Mouse (Mus musculus) myocyte (in vitro differentiated cells): ENCODE measurements around the gene Mapkapk2.

Experiments
- CEBPB ChIP-seq: IDR thresholded peaks from 2 replicates; pipeline ENCODE4 v1.6.1; 2011; ENCODE audit warnings: mild to moderate bottlenecking, moderate library complexity; ENCODE audit not compliant: poor library complexity, insufficient read depth, severe bottlenecking
- E2F4 ChIP-seq: IDR thresholded peaks from one replicate; pipeline ENCODE4 v1.6.1; 2011; ENCODE audit warnings: mild to moderate bottlenecking, control low read depth, moderate library complexity; ENCODE audit not compliant: insufficient read depth
- MAX ChIP-seq: IDR thresholded peaks from one replicate; pipeline ENCODE4 v1.6.1; 2011; ENCODE audit warnings: low read depth, mild to moderate bottlenecking, control low read depth
- MYOD1 ChIP-seq, 3 experiments: IDR thresholded peaks; one replicate each; pipeline ENCODE4 v1.6.1; 2011; ENCODE audit warnings: control low read depth in 2 of 3, low read depth in 2 of 3, mild to moderate bottlenecking in 2 of 3, moderate library complexity in 1 of 3; ENCODE audit not compliant: insufficient read length in 2 of 3, control insufficient read depth in 1 of 3
- MYOG ChIP-seq, 3 experiments: IDR thresholded peaks; one replicate each; pipeline ENCODE4 v1.6.1; 2011; ENCODE audit warnings: control low read depth in 2 of 3, low read depth in 2 of 3, mild to moderate bottlenecking in 2 of 3; ENCODE audit not compliant: insufficient read length in 2 of 3, control insufficient read depth in 1 of 3, insufficient read depth in 1 of 3
- POLR2A ChIP-seq: IDR thresholded peaks from one replicate; pipeline ENCODE4 v1.6.1; 2011; ENCODE audit warnings: low read depth, mild to moderate bottlenecking, control low read depth, moderate library complexity; ENCODE audit not compliant: insufficient read length
- POLR2AphosphoS2 ChIP-seq: IDR thresholded peaks from one replicate; pipeline ENCODE4 v1.6.1; 2011; ENCODE audit warnings: low read depth, control low read depth; ENCODE audit not compliant: insufficient read length
- REST ChIP-seq: IDR thresholded peaks from one replicate; pipeline ENCODE4 v1.6.1; 2011; ENCODE audit warnings: mild to moderate bottlenecking, control low read depth, moderate library complexity; ENCODE audit not compliant: insufficient read depth, insufficient read length
- SRF ChIP-seq: IDR thresholded peaks from one replicate; pipeline ENCODE4 v1.6.1; 2011; ENCODE audit warnings: low read depth; ENCODE audit not compliant: control insufficient read depth, insufficient read length
- TCF12 ChIP-seq: IDR thresholded peaks from one replicate; pipeline ENCODE4 v1.6.1; 2011; ENCODE audit warnings: mild to moderate bottlenecking, control low read depth; ENCODE audit not compliant: poor library complexity, insufficient read depth, severe bottlenecking
- TCF3 ChIP-seq: IDR thresholded peaks from one replicate; pipeline ENCODE4 v1.6.1; 2011; ENCODE audit warnings: low read depth, control low read depth; ENCODE audit not compliant: insufficient read length
- USF1 ChIP-seq: IDR thresholded peaks from one replicate; pipeline ENCODE4 v1.6.1; 2011; ENCODE audit warnings: low read depth, mild to moderate bottlenecking, control low read depth, moderate library complexity

DNA sequence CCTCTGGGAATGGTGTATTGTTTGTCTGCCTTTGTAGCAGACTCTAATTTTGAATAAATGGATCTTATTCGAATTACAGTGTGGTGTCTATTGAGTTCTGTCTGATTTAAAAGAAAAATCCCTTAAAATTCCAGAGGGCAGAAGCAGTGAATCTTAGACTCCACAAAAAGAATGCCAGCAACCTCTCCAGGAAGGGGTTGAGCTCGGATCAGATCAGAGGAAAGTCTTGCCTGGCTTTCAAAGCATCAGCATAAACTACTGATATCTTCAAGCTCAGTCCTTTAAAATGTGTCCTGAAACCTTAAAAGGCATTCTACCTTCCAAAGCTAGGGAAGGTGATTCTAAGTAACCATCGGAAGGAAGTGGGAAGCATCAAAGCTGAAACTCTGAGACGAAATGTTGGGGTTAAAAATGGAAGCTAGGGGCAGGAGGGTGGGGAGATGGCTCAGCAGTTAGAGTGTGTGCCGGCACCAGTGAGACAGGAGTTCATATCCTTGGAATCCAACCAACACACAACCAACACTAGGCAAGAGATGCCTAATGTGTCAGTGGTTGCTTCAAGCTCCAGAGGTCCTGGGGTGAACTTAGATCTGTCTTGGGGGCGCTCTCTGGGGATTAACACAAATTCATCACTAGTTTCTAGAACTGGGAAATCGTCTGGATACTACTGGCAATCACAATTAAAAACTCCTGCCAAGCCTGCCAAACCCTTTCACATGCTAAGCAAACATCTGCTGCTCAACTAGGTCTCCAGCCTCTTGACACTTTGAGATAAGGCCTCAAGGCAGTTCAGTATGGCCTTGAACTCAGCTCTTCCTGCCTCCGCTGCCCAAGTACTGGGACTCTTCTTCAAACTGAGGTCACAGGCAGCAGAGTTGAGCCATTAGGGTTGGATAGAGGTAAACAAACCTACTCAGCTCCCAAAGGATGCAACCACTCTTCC, 72.5 kb downstream of the Mapkapk2 start:
- TF ChIP-seq CEBPB (no peak), POLR2A (no peak), MAX (no peak), TCF12 (no peak), MYOD1 (IDR thresholded peaks at IDR 0.05; ENCODE audit: control insufficient read depth in 1 of 3, insufficient read length in 2 of 3, low read depth in 2 of 3) (no peak), USF1 (no peak), POLR2AphosphoS2 (no peak), E2F4 (no peak), MYOG (IDR thresholded peaks at IDR 0.05; ENCODE audit: control insufficient read depth in 1 of 3, insufficient read depth in 1 of 3, insufficient read length in 2 of 3, low read depth in 2 of 3) (no peak), TCF3 (no peak), SRF (no peak), REST (no peak)
